Mouse (Mus musculus) MEL (cell line): ENCODE measurements around the gene Lbh. TPM values are rescaled to one million over a fixed set of nuclear protein-coding genes. Genes with fewer than 3 reads are reported as not detected.

Experiments used
- DNase-seq: peaks from one replicate; pipeline ENCODE4 v3.0.0; 2011; ENCODE audit warnings: low read depth, low spot score
- H3K27ac ChIP-seq: 2 replicates; pipeline ENCODE4 v1.5.1; 2012; ENCODE audit warnings: low read depth, mild to moderate bottlenecking, control low read depth, low read length, moderate library complexity; ENCODE audit not compliant: control insufficient read depth
- H3K27me3 ChIP-seq, 2 experiments: fragments of 150-350 bp in 1 of 2; sonication (generic) in 1 of 2; 2 replicates each; pipeline ENCODE4 v1.6.1; 2012; ENCODE audit warnings: low read length in 2 of 2, mild to moderate bottlenecking in 2 of 2, improper control_type of control experiment in 1 of 2, moderate library complexity in 1 of 2; ENCODE audit not compliant: insufficient read depth in 2 of 2, control insufficient read depth in 1 of 2
- H3K36me3 ChIP-seq, 2 experiments: 2 replicates each; pipeline ENCODE4 v1.6.1; 2012 to 2014; ENCODE audit warnings: low read length in 2 of 2, improper control_type of control experiment in 1 of 2, inconsistent platforms in 1 of 2, mild to moderate bottlenecking in 1 of 2; ENCODE audit not compliant: insufficient read depth in 2 of 2, control insufficient read depth in 1 of 2
- H3K4me1 ChIP-seq, 2 experiments: fragments of 150-350 bp in 1 of 2; sonication (generic) in 1 of 2; 2 replicates each; pipeline ENCODE4 v1.6.1; 2012; ENCODE audit warnings: low read length in 2 of 2, improper control_type of control experiment in 1 of 2, mild to moderate bottlenecking in 1 of 2; ENCODE audit not compliant: insufficient read depth in 2 of 2, control insufficient read depth in 1 of 2
- H3K4me3 ChIP-seq, 2 experiments: fragments of 150-350 bp in 1 of 2; sonication (generic) in 1 of 2; 2 replicates each; pipeline ENCODE4 v1.5.1; 2012; ENCODE audit warnings: low read depth in 2 of 2, low read length in 2 of 2, mild to moderate bottlenecking in 2 of 2, moderate library complexity in 2 of 2, control low read depth in 1 of 2, improper control_type of control experiment in 1 of 2; ENCODE audit not compliant: control insufficient read depth in 1 of 2, insufficient read depth in 1 of 2
- H3K79me2 ChIP-seq: 2 replicates; pipeline ENCODE4 v1.6.1; 2012; ENCODE audit warnings: mild to moderate bottlenecking, low read length, moderate library complexity; ENCODE audit not compliant: control insufficient read depth, poor library complexity, insufficient read depth
- H3K9ac ChIP-seq: 2 replicates; pipeline ENCODE4 v1.6.1; 2012; ENCODE audit warnings: low read depth, mild to moderate bottlenecking, control low read depth, low read length, moderate library complexity; ENCODE audit not compliant: control insufficient read depth, poor library complexity, severe bottlenecking
- H3K9me3 ChIP-seq: fragments of 150-350 bp; sonication (generic); replicated peaks from 2 replicates; pipeline ENCODE4 v1.6.1; 2012; ENCODE audit warnings: mild to moderate bottlenecking, low read length, improper control_type of control experiment, moderate library complexity; ENCODE audit not compliant: insufficient read depth
- BHLHE40 ChIP-seq: IDR thresholded peaks from 2 replicates; pipeline ENCODE4 v1.6.1; 2012; ENCODE audit warnings: low read depth, mild to moderate bottlenecking, inconsistent platforms, low read length, improper control_type of control experiment, borderline replicate concordance
- CHD1 ChIP-seq: IDR thresholded peaks from 2 replicates; pipeline ENCODE4 v1.6.1; 2012; ENCODE audit warnings: low read depth, mild to moderate bottlenecking, inconsistent platforms, low read length, improper control_type of control experiment
- CHD2 ChIP-seq: IDR thresholded peaks from 2 replicates; pipeline ENCODE4 v1.6.1; 2011; ENCODE audit warnings: low read length, improper control_type of control experiment
- CTCF ChIP-seq, 3 experiments: IDR thresholded peaks in 2 of 3; conservative IDR thresholded peaks in 1 of 3; 2 replicates each; pipeline ENCODE4 v1.5.1; 2011 to 2012; ENCODE audit warnings: low read length in 3 of 3, low read depth in 2 of 3, mild to moderate bottlenecking in 2 of 3, improper control_type of control experiment in 1 of 3, inconsistent platforms in 1 of 3, mixed read lengths in 1 of 3, moderate library complexity in 1 of 3; ENCODE audit not compliant: control insufficient read depth in 1 of 3, insufficient read depth in 1 of 3, poor library complexity in 1 of 3, severe bottlenecking in 1 of 3
- E2F4 ChIP-seq: IDR thresholded peaks from 2 replicates; pipeline ENCODE4 v1.6.1; 2011; ENCODE audit warnings: low read depth, low read length, improper control_type of control experiment, borderline replicate concordance
- MAFK ChIP-seq: IDR thresholded peaks from 2 replicates; pipeline ENCODE4 v1.6.1; 2011; ENCODE audit warnings: low read depth, mild to moderate bottlenecking, low read length, improper control_type of control experiment, borderline replicate concordance
- MXI1 ChIP-seq: IDR thresholded peaks from 2 replicates; pipeline ENCODE4 v1.6.1; 2011; ENCODE audit warnings: mild to moderate bottlenecking, low read depth, low read length, improper control_type of control experiment
- MYB ChIP-seq: IDR thresholded peaks from 2 replicates; pipeline ENCODE4 v1.6.1; 2011; ENCODE audit warnings: mild to moderate bottlenecking, low read depth, low read length, improper control_type of control experiment
- POLR2AphosphoS5 ChIP-seq: IDR thresholded peaks from 2 replicates; pipeline ENCODE4 v1.6.1; 2012; ENCODE audit warnings: low read depth, borderline replicate concordance, mild to moderate bottlenecking, inconsistent platforms, low read length, moderate library complexity, mixed read lengths
- SIN3A ChIP-seq: IDR thresholded peaks from 2 replicates; pipeline ENCODE4 v1.6.1; 2012; ENCODE audit warnings: low read length, improper control_type of control experiment, inconsistent platforms
- TAL1 ChIP-seq: IDR thresholded peaks from 2 replicates; pipeline ENCODE4 v1.6.1; 2012; ENCODE audit warnings: mild to moderate bottlenecking, inconsistent platforms, low read length, moderate library complexity, mixed read lengths
- polyA plus RNA-seq, 2 experiments: library from polyadenylated mRNA; stranded (reverse) in 1 of 2; unstranded in 1 of 2; fragments of >175 nt in 1 of 2; fragments of >200 nt in 1 of 2; gene quantifications; 2 replicates each; pipeline versions ENCODE4 v1.2.1 to v1.2.4; 2012; ENCODE audit warnings: low replicate concordance in 2 of 2, low read depth in 1 of 2; ENCODE audit not compliant: insufficient read length in 2 of 2, insufficient read depth in 1 of 2, missing spikeins in 1 of 2
- total RNA-seq: library from RNA; depleted of rRNA; stranded (reverse); fragments of 300-350 nt; gene quantifications from 2 replicates; pipeline ENCODE4 v1.2.3, GENCODE M21; 2012

Lbh gene
- total and polyA plus RNA-seq, 3 experiments: not detected

GRCm38 (mm10) chr17:72937204-72937603, 19.1 kb downstream of the Lbh start:
- no peak for DNase-seq
- H3K9ac ChIP-seq: no peak overlapping the region
- TF ChIP-seq CTCF (IDR thresholded peaks at IDR 0.05 in 2 of 3, conservative IDR thresholded peaks at IDR 0.05 in 1 of 3; ENCODE audit: control insufficient read depth in 1 of 3, insufficient read depth in 1 of 3, low read depth in 2 of 3, low read length in 3 of 3, poor library complexity in 1 of 3, severe bottlenecking in 1 of 3): no peak
- TF ChIP-seq, all 39 proteins: peak for 0
- Histone ChIP-seq H3K27ac (no peak overlapping the region), H3K9me3 (no peaks in the 10 kb centered on the region), H3K4me1 (no peaks in the 10 kb centered on the region), H3K4me3 (no peak overlapping the region), H3K79me2 (no peaks in the 10 kb centered on the region), H3K27me3 (no peaks in the 10 kb centered on the region; a peak in 1 of 4 replicates), H3K36me3 (no peaks in the 10 kb centered on the region)

GRCm38 (mm10) chr17:72938026-72938795, 20.1 kb downstream of the Lbh start:
- no peak for TF ChIP-seq BHLHE40
- TF ChIP-seq CHD2: no peak
- TF ChIP-seq E2F4: no peak
- TF ChIP-seq TAL1: no peak
- TF ChIP-seq POLR2AphosphoS5: no peak
- no peak for TF ChIP-seq MXI1
- TF ChIP-seq MAFK: no peak
- no peak for TF ChIP-seq MYB
- TF ChIP-seq SIN3A: no peak
- H3K9me3 ChIP-seq: no peaks in the 10 kb centered on the region
- DNase-seq: no peak
- no peak overlapping the region for H3K9ac ChIP-seq
- H3K4me3 ChIP-seq: no peak overlapping the region
- no peaks in the 10 kb centered on the region; a peak in 1 of 4 replicates for H3K27me3 ChIP-seq
- no peaks in the 10 kb centered on the region for H3K36me3 ChIP-seq
- no peaks in the 10 kb centered on the region for H3K4me1 ChIP-seq
- H3K27ac ChIP-seq: no peak overlapping the region
- H3K79me2 ChIP-seq: no peaks in the 10 kb centered on the region

GRCm38 (mm10) chr17:72938871-72939568, 20.9 kb downstream of the Lbh start:
- Histone ChIP-seq H3K4me1 (no peaks in the 10 kb centered on the region), H3K9ac (no peak overlapping the region), H3K27ac (no peak overlapping the region), H3K27me3 (no peaks in the 10 kb centered on the region; a peak in 1 of 4 replicates), H3K79me2 (no peaks in the 10 kb centered on the region), H3K9me3 (no peaks in the 10 kb centered on the region), H3K4me3 (no peak overlapping the region), H3K36me3 (no peaks in the 10 kb centered on the region)
- TF ChIP-seq CHD1 (no peak), POLR2AphosphoS5 (no peak)
- DNase-seq: no peak
